Mouse (Mus musculus) heart, adult 11 months (tissue): ENCODE measurements around the gene Serpina3m.
"Not testable (repeated sequence)": the region's sequence is repeated elsewhere in the genome, so short reads cannot be mapped to it uniquely, and the experiment has no call there.

Experiments
- DNase-seq: peaks from one replicate; pipeline ENCODE4 v3.0.0; 2022

Serpina3m gene

GRCm38 (mm10) chr12:104338226-104338625, at the start of gene Serpina3m, which contains the start of gene Serpina3k:
Gene Serpina3m, plus strand, starts transcription at chr12:104338486.
Gene Serpina3k, plus strand, starts transcription at chr12:104338486.
- peak; percentile 51 for DNase-seq

- DNase-seq: no peak
Observed at GRCm38 (mm10) chr12:104289872-104290271, 48.4 kb upstream of the Serpina3m start.

GRCm38 (mm10) chr12:104293963-104294362, 44.3 kb upstream of the Serpina3m start:
- no peak for DNase-seq

GRCm38 (mm10) chr12:104298049-104298448, 40.2 kb upstream of the Serpina3m start:
- DNase-seq: no peak

GRCm38 (mm10) chr12:104305991-104306390, 32.3 kb upstream of the Serpina3m start:
- no peak for DNase-seq

- DNase-seq: no peak
Observed at GRCm38 (mm10) chr12:104314253-104314652, 24.0 kb upstream of the Serpina3m start, which contains the start of gene Serpina3j. Gene Serpina3j, plus strand, starts transcription at chr12:104314553.

- peak; percentile 24 for DNase-seq
Observed at GRCm38 (mm10) chr12:104322454-104322853, 15.8 kb upstream of the Serpina3m start.

- DNase-seq: peak; percentile 54
Observed at GRCm38 (mm10) chr12:104331701-104332100, 6.6 kb upstream of the Serpina3m start.

- not testable (repeated sequence) for DNase-seq
Observed at GRCm38 (mm10) chr12:104336873-104337272, 1.4 kb upstream of the Serpina3m start.

- DNase-seq: peak; percentile 40
Observed at GRCm38 (mm10) chr12:104338705-104339104, 419 bp downstream of the Serpina3m start.

GRCm38 (mm10) chr12:104342489-104342888, 4.2 kb downstream of the Serpina3m start:
- DNase-seq: peak; percentile 60

GRCm38 (mm10) chr12:104345181-104345580, 6.9 kb downstream of the Serpina3m start:
- no peak for DNase-seq

- DNase-seq: peak; percentile 58
Observed at GRCm38 (mm10) chr12:104345707-104346106, 7.4 kb downstream of the Serpina3m start.

- peak; percentile 78 for DNase-seq
Observed at GRCm38 (mm10) chr12:104347091-104347490, 8.8 kb downstream of the Serpina3m start.

GRCm38 (mm10) chr12:104351812-104352211, 13.5 kb downstream of the Serpina3m start:
- peak; percentile 88 for DNase-seq

- peak; percentile 46 for DNase-seq
Observed at GRCm38 (mm10) chr12:104356006-104356405, 17.7 kb downstream of the Serpina3m start.

- peak; percentile 83 for DNase-seq
Observed at GRCm38 (mm10) chr12:104369986-104370385, 31.7 kb downstream of the Serpina3m start.

GRCm38 (mm10) chr12:104377179-104377578, 38.9 kb downstream of the Serpina3m start:
- peak; percentile 34 for DNase-seq

- DNase-seq: not testable (repeated sequence)
Observed at GRCm38 (mm10) chr12:104378351-104378750, 40.1 kb downstream of the Serpina3m start.

GRCm38 (mm10) chr12:104378815-104379214, 40.5 kb downstream of the Serpina3m start:
- DNase-seq: peak; percentile 14

GRCm38 (mm10) chr12:104379856-104380255, 41.6 kb downstream of the Serpina3m start:
- DNase-seq: peak; percentile 55

- DNase-seq: peak; percentile 19
Observed at GRCm38 (mm10) chr12:104381071-104381604, 42.9 kb downstream of the Serpina3m start.

GRCm38 (mm10) chr12:104385987-104386386, 47.7 kb downstream of the Serpina3m start:
- not testable (repeated sequence) for DNase-seq

GRCm38 (mm10) chr12:104386878-104387277, 48.6 kb downstream of the Serpina3m start:
- DNase-seq: peak; percentile 81

- DNase-seq: peak; percentile 68
Observed at GRCm38 (mm10) chr12:104388477-104388876, 50.2 kb downstream of the Serpina3m start.
